Mouse (Mus musculus): ENCODE data around the gene Mast3.
A peak's percentile ranks its signal among the peaks of the same experiment; 100 is the strongest.
"Not testable (repeated sequence)": the region's sequence is repeated elsewhere in the genome, so short reads cannot be mapped to it uniquely, and the experiment has no call there.

Gene Mast3

DNA sequence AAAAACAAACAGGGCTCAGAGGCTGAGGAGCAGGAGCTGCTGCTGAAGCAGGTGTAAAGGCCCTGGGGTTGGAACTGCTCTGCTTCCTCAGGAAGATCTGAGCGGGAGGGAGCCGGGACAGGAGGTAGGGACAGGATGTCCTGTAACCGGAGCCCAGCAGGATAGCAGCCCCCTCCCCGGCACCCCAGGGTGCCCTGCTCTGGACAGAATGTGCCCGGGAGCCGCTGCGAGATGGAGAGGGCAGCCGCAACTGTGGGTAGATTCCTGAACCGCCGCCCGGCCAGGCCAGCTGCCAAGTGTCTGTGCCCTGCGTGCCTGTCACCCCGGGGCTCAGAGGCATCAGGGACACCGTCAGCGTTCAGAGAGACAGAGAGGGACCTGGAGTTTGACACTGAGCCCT lies 28.7 kb upstream of the Mast3 start:
- DNase-seq = no peak

DNA sequence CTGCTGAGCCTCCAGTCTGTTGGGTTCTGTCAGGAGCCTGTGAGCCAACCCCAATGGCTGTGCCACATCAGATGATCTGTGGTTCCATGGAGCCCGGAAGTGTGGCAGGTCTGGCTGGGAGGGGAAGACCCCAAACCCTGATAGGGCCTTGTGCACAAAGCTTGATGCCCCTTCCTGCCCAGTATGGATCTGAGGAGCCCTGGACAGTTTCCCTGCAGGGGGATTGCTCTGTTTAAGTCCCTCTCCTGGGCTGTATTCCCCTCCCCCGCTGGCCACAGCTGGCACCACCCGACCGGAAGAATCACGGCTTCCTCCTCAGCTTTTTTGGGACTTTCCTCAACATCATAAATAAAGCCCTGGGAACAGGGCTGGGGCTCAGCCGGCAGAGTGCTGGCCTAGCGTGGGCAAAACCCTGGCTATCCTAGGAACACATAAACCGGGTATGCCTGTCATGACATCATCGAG lies 28.2 kb upstream of the Mast3 start:
- DNase-seq = peak in 1 of 2 experiments; percentile 51

DNA sequence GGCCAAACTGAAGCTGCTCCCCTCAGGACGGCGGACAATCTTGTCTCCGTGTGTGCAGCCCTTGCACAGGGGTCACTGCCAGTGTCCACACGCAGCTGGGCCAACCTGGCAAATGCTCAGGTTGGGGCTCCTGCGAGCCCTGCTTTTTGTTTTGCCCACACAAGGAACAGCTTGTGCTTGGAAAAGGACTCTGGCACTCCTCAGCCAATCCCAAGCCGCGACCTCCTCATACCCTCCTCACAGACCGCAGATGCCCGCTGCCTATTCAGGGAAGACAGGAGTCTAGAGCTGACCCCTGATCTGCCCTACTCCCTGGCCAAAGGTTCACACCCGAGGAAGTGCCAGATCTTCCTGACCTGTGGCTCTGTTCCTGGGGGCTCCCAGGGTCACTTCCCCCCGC lies 27.5 kb upstream of the Mast3 start:
- no peak for DNase-seq

DNA sequence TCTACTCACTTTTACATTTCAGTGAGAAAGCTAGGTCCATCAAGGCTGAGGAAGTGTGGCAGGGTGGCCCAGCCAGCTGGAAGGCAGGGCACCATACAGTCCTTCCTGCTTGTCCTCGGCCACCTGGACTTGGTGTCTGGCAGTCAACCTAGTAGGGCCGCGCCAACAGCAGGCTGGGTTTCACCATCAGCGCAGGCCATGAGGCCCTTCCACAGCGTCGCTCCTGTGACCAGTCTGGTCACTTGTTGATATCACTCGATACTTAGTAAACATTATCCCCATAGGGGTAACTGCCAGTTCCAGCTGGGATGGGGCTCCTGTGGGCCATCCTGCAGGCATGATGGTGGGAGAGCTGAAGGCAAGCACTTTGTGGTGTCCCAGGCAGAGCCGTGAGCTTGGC lies 26.7 kb upstream of the Mast3 start:
- DNase-seq = no peak

DNA sequence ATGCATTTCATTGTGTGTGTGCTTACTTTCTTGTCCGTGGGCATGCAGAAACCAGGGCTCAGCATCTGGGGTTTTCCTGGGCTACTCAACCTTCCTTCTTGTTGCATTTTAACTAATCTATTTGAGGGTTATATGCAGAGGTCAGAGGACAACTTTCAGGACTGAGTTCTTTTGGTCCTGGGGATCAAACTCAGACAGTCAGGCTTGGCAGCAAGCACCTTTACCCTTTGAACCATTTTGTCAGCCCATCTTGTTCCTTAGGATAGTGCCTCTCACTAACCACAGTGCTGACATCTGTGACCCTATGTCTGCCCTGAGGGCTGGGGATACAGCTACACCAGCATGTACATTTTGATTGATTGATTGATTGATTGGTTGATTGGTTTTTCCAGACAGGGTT lies 22.9 kb upstream of the Mast3 start:
- DNase-seq = no peak

DNA sequence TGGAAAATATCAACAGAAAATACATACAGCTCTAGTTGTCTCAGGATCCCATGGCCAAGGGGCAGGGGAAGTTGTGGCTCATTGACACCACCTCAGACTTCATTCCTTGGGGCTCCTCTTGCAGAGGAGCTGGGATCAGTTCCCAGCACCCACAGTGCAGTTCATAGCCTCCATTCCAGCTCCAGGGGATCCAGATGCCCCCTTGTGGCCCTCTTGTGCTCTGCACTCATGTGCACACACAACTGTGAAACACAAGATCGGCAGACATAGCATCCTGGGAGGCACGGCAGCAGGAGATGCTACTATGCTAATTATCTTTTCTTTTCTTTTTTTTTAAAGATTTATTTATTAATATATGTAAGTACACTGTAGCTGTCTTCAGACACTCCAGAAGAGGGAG lies 22.2 kb upstream of the Mast3 start:
- no peak for DNase-seq

DNA sequence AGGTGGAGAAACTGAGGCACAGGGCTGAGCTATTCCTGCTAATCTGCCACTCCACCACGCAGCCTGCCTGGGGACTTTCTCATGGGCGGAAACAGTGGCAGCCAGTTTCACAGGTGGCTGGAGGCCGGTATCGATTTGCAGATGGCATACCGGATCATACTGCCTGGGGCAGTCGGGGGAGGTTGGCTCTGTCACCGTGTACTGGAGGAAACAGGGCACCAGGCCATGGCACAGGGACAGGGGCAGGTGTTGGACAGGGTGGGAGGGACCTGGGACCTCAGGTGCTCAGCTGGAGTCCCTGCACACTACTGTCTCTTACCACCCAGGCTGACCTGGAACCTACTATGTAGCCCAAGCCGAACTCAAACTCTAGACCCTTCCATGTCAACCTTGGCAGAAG lies 21.0 kb upstream of the Mast3 start:
- DNase-seq = no peak

DNA sequence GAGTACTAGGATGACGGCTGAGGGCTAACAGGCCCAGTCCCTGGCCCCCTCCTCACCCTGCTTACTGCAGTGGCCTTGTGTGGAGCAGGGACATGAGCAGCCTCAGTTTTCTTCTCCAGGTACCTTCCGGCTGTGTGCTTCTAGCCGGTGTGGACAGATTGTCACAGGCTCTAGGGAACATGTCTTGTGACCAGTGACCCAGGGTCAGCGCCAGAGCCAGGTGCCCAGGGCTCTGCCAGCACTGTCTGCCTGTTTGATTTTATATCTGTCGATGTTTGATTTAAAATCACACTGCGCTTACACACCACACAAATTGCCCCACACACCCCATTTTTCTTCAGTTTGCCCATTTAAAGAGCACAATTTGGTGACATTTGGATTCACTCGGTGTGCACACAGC lies 18.9 kb upstream of the Mast3 start:
- DNase-seq = no peak

DNA sequence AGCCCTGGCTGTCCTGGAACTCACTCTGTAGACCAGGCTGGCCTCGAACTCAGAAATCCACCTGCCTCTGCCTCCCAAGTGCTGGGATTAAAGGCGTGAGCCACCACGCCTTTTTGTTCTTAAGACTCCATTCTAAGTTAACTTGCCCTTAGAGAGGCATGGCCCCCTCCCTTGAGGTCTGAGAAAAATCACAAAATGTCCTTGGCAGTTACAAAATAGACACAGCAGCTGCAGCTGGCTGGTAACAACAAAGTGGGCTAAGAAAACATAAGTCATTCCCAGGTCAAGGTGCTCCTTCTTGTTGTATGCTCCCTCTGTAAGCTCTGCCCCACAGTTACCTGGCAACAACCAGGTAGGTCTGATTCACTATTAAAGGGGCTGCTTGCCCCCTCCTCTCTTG lies 17.7 kb upstream of the Mast3 start:
- not testable (repeated sequence) for DNase-seq

DNA sequence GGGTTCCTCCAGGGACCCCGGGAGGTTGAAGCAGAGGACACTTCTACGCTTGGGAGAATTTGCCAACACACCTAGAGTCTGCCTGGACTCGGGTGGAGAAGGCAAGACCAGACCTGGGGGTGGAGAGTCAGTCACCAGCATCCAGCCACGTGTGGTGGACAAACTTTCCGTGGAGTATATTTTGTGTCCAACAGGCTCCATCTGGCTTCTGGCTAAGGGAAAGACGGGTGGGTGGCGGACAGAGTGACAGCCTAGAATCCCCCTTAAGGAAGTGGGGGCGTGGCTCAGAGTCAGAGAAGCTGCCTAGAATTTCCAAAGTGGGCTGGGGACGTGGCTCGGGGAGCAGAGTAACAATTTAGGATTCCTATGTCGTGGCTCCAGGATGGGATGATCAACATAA lies 17.1 kb upstream of the Mast3 start:
- no peak for DNase-seq

DNA sequence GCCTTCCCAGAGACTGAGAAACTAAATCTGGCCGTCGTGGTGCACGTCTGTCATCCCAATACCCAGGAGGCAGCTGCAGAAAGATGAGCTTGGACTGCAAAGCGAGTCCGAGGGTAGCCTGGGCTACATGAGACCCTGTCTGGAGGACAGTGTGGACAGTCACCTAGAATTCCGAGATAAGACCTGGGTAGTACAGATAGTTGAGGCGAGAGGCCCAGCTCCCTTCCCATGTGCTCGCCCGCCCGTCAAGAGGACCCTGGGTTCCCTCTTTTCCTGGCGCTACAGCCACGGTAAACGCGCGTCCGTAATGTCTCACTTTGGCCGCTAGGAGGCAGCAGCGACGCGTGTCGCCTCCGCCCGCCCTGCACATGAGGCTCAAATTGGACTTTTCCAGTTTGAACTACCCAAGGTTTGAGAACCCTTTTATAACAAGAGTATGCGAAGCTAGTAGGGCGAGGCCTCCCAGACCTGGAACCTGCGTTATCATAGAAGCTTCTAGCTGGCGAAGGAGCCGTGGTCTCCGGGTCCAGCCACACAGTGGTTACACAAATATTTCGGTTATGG lies 16.6 kb upstream of the Mast3 start:
- DNase-seq = peak; percentile 47 to 73

DNA sequence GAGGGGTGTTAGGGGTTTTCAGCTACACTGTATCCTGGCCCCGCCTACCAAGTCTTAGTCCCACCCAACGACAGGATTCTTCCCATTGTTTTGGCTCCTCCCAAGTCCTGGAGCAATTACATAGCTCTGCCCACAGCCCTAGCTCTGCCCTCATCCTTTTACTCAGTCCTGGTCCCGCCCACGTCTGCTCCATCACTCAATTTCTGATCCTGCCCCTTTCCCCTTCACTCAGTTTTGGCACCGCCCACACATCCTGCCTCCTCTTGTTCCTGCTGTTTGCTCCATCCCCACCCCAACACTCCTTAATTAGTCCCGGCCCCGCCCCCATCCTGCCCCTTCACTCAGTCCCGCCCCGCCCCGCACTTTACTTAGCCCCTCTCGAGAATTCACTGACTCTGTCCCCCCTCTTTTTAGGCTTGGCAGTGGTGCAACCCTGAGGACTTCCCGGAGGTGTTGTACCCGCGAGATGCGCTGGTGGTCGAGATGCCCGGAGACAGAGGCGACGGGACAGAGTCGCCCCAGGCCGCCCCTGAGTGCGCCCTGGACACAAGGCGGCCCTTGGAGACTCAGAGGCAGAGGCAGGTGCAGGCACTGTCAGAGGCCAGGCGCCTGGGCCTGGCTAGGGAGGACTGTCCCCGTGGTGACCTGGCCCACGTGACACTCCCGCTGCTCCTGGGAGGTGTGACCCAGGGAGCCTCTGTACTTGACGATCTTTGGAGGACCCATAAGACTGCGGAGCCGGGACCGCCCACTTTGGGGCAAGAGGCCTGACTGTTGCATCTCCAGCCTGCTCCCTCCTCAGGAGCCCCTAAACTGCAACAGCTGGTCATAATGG lies 15.5 kb upstream of the Mast3 start:
- no peak for DNase-seq

DNA sequence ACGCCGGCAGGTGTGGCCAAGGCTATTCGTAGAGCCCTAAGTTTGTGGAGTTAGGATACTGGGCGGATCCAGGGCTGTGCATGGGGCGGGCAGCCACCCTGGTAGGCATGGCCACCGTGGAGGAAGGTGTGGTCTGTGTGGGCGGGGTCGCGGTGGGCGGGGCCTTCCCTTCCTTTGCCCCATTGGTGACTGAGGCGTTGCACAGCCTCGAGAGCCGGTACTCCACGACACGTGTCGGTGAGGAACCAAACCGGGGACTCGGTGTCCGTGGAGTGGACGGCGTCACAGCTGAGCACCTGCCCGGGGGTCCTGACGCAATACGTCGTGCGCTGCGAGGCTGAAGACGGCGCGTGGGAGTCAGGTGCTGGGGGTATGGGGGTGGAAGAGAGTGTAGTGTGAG lies 11.8 kb upstream of the Mast3 start:
- DNase-seq = peak in 1 of 2 experiments; percentile 34

DNA sequence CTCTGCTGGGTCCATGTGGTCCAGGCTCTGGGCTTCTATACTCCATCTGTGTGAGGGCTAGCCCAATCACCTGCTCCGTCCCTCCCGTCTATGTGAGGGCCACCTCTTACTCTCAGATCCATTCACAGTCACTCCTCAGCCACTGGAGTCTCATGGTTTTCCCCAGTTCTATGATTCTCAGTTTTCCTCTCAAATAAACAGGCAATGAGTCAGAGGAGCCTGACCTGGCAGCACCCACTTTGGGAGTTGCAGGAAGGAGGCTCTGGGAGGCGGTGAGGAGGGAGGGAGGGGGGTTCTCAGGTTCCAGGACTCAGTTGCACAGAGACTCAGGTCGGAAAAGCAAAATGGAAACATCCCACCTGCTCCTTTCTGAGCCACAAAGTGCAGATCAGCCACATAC lies 8.0 kb upstream of the Mast3 start:
- no peak for DNase-seq

DNA sequence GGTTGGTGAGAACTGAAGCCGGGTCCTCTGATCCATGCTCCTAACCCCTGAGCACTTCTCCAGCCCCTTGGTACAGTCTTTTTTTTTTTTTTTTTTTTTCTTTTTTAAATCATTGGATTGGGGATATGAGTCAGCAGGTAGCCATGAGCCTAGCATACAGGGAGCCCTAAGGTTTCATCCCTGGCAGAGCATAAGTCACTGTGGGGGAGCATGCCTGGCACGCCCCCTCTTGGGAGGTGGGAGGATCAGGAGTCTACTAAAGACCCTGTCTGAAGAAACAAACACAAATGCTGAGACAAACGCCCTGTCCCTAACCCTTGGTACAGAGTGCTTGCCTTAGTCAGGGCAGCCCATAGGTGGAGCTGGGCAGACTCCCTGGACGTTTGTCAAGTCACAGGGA lies 7.2 kb upstream of the Mast3 start:
- DNase-seq = no peak

DNA sequence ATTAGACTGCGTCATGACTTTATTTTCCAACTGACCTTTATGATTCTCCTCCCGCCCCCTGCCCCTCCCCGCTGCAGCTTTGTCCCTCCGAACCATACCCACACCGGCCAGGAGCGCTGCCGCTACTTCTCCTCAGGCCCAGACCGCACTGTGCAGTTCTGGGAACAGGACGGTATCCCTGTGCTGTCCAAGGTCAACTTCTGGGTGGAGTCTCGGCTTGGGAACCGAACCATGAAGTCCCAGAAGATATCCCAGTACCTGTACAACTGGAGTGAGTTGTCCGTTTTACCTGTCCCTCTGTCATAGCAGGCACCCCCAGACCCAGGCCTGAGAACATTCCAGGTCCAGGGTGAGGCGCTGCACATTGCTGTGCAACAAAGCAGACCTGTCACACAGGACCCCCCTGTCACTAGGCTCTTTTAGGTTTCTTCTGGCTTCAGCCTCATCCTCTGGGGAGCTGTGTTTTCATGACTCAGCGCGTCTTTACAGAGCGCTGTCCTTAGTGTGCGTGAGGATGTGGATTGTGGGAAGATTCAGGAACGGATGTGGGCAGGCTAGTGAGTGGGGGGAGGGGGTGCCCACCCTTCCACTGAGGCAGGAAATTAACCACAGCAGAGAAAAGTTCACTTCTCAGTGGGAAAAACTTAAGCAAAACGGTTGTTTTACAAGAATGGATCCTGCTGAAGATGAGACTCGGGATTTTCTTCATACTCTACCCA lies 6.3 kb upstream of the Mast3 start:
- no peak for DNase-seq

DNA sequence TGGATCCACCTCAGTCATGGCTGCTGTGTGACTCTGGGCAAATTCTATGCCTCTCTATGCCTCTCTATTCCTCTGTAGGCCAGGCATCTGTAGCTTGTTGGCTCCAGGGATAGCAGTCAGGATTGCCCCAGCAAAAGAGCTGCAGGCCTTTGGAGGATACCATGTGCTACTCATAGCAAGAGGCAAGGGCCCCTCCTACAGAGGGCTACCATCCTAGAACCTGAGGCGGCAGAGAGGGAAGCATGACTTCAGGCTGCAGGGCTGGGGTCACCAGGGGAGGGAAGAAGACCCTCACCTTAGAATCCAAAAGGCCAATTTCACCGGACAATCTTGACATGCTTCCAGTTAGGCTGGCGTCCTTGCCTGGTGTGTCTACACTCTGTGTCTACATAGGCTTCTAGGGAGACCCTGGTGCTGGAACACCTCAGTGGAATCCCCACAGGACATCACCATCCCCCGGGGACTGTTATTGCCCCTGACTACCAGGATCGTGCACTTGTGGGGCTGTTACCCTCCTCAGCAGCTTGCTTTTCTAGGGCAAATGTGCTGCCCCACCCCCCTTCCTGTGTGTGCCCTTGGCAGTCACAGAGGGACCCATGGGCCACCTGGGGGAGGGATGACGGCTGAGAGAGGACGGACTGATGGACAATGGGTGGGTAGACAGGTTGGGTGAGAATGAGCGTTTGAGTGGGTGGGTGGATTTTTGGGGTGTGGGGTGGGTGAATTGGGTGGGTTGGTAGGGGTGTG lies 4.3 kb upstream of the Mast3 start:
- no peak for DNase-seq

DNA sequence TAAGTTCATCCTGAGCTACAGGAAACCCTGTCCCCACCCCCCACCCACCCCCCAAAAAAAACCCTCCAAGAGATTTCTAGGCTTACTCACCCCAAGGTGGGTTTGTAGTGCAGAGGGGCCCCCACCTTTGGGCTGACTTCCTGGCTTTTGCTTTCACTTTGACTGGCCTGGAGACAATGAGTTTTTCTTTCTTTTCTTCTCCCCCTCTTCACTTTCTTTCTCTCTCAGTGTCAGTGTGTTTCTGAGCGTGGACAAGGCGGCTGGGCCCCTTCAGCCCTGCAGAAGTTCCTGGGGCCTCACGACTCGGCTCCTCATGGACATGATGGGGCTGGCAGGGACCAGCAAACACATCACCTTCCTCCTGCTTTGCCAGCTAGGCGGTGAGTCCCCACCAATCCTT lies 3.4 kb upstream of the Mast3 start, which contains the start of gene Il12rb1:
Gene Il12rb1 (plus strand): TSS at position 211 of the 400 bp plus-strand sequence.
- no peak for DNase-seq

DNA sequence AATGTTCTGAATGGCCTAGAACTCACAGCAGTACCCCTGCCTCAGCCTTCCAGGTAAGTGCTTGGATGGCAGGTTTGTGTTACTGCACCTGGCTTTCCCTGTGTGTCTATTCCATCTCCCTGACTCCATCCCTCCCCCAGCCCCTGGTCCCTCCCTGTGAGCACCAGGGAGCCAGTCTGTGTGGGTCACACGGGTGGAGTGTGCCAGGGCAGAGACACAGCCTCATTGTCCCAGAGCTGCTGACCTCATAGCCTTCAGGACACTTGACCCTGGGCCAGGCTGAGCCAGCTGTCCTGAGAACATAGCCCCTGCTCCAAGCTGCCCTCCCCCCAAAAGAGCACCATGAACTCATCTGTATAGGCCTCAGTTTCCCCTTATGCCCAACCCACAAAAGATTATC lies 2.5 kb upstream of the Mast3 start:
- no peak for DNase-seq

DNA sequence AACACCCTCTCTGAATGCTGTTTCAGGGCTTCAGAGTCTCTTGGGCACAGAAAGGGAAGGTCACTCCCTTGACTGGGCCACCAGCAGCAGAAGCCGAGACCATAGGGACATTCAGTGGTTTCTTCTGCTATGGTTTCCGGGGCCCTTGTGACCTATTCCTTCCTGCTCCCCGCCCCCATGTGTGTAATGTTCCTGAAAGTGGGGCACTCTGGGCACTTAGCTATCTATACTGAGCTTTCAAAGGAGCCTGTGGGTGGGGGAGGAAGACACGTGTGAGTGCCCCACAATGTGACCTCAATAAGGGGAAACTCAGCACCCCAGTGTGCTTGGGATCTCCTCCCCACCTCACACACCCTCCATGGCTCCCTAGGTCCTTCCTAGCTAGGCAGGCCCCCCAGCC lies 1.7 kb upstream of the Mast3 start:
- peak; percentile 70 to 71 for DNase-seq

DNA sequence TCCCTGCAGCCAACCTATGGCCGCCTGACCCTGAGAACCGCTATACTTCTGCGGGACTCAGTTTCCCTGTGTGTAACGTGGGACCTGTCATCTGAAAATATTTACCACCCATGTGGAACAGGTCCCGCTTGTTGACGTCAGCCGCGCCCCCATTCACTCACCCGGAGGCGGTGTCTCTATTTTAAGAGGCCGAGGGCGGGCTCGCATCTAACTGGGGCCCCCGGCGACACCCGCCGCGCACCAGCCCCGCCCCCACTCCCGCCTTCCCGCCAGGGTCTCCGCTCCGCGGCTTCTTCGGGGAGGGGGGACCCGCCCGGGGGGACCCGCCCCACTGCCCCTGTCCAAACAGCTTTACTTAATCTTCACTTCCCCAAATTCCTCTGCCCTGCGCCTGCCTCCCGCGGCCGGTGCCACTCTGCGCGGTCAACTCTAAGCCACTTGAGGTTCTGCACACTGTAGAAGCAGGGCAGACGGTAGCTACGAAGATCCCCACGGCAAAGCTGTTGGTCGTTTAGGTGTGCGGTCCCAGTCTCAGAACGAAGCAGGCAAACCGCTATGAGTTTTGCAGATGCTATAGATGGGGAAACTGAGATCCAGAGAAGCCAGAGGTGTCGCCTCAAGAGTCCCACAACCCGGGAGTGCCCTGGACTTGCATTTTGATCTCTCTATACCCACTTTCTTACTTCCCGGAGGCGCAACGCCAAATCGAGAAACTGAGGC lies 933 bp downstream of the Mast3 start:
- DNase-seq = peak; percentile 83 to 87

DNA sequence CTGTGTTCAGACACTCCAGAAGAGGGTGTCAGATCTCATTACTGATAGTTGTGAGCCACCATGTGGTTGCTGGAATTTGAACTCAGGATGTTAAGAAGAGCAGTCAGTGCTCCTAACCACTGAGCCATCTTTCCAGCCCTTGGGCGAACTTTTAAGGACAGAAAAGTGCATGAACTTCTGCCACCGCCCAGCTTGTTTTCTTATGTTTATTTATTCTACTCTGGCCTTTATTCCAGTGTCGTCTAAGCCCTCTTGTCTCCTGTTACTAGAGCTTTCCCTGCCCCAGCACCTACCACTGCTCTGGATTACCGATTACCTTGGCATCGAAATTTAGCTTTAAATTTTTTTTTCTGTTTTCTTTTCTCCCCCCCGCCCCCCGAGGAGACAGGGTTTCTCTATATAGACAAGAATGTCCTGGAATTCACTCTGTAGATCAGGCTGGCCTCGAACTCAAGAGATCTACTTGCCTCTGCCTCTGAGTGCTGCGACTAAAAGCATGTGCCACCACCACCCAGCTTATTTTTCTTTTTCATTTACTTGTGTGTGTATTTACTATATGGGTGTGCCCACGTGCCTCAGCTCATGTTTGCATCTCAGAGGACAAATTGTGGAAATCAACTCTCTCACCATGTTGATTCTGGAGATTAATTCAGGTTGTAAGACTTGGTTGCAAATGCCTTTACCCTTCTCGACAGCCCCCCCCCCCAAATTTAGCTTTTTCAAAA lies 1.9 kb downstream of the Mast3 start:
- DNase-seq = no peak

Data from spleen, adult 18-20 months (tissue).